Mouse (Mus musculus) CD4-positive, CD25-positive, alpha-beta regulatory T cell, adult 2 months (primary cell): Measurements from ENCODE around the gene Adam26a.
"Not testable (repeated sequence)": the region's sequence is repeated elsewhere in the genome, so short reads cannot be mapped to it uniquely, and the experiment has no call there.

ENCODE experiments used
- DNase-seq: peaks from one replicate; pipeline ENCODE4 v3.0.0-alpha.2; 2012; ENCODE audit warnings: low read depth, low spot score

Gene Adam26a

GRCm38 (mm10) chr8:43576607-43577006, at the start of gene Adam26a:
Adam26a (minus strand) TSS chr8:43576707.
- not testable (repeated sequence) for DNase-seq

- no peak for DNase-seq
These were observed 39.5 kb upstream of the Adam26a start for GRCm38 (mm10) chr8:43616046-43616445.

- not testable (repeated sequence) for DNase-seq
These were observed 27.1 kb upstream of the Adam26a start for GRCm38 (mm10) chr8:43603657-43604056.

GRCm38 (mm10) chr8:43603166-43603565, 26.7 kb upstream of the Adam26a start:
- not testable (repeated sequence) for DNase-seq

GRCm38 (mm10) chr8:43528006-43528405, 48.5 kb downstream of the Adam26a start, which contains the start of gene Adam26b:
Adam26b (minus strand) TSS chr8:43528106.
- DNase-seq: not testable (repeated sequence)
